In genomic region chr2:112482533-112483333, GRCm38 (mm10) we compare ENCODE assay signal across 25 mouse cellular contexts. TPM values are rescaled to one million over a fixed set of nuclear protein-coding genes. Genes with fewer than 3 reads are reported as not detected.
DNase-seq lines count a peak whose midpoint lies in the region; ATAC-seq and TF ChIP-seq lines count a peak whose summit lies in the region.
"Had no signal": no experiment of that assay in that cellular context is flagged by ENCODE, and none has a peak within 500 bp of the region (broad histone marks: within the 10 kb centered on the region; RNA-seq: fewer than 3 reads in every experiment).

No protein-coding gene starts in this region.

- WGBS in intestine, embryonic 15.5 days, result 65% methylated on average over 5 of the region's 5 CpGs
- 74% methylated on average over 5 of the region's 5 CpGs for WGBS in intestine, postnatal 0 days

- no peak overlapping the region for H3K9ac ChIP-seq in intestine, embryonic 15.5 days
- no peak overlapping the region for H3K9ac ChIP-seq in intestine, postnatal 0 days (ENCODE audit: low read depth, low read length)
- H3K9ac ChIP-seq: forebrain, embryonic 13.5 days; liver, embryonic 15.5 days; midbrain, embryonic 12.5 days had no signal

- H3K36me3 ChIP-seq in intestine, embryonic 15.5 days, result no peaks in the 10 kb centered on the region
- H3K36me3 ChIP-seq in intestine, postnatal 0 days (ENCODE audit: control insufficient read depth, insufficient read depth), result no peaks in the 10 kb centered on the region
- H3K36me3 ChIP-seq: hindbrain, embryonic 10.5 days; liver, embryonic 15.5 days; midbrain, embryonic 12.5 days had no signal

- H3K27me3 ChIP-seq in intestine, embryonic 15.5 days (replicated peaks), result no peaks in the 10 kb centered on the region
- H3K27me3 ChIP-seq in intestine, postnatal 0 days (replicated peaks; ENCODE audit: control insufficient read depth, insufficient read depth, low read length), result no peaks in the 10 kb centered on the region
- H3K27me3 ChIP-seq: forebrain, embryonic 13.5 days had no signal

- H3K4me1 ChIP-seq in intestine, embryonic 15.5 days (replicated peaks), result 0 out of 2 replicates have a peak, but pooled peaks cover 2% of the 10 kb centered on the region
- H3K4me1 ChIP-seq in intestine, postnatal 0 days (replicated peaks; ENCODE audit: control insufficient read depth, insufficient read depth, low read length), result no peaks in the 10 kb centered on the region
- H3K4me1 ChIP-seq: forebrain, embryonic 13.5 days; hindbrain, embryonic 10.5 days; liver, embryonic 15.5 days; midbrain, embryonic 12.5 days had no signal

- TF ChIP-seq CTCF in intestine, postnatal 0 days (IDR thresholded peaks at IDR 0.05; ENCODE audit: low read depth), result no peak
- no peak for TF ChIP-seq CTCF in layer of hippocampus, adult 2 months (conservative IDR thresholded peaks at IDR 0.05)

- no peak for DNase-seq in layer of hippocampus, adult 2 months (ENCODE audit: low spot score in 2 of 2)
- no peak for DNase-seq in layer of hippocampus, postnatal 25 days (ENCODE audit: extremely low spot score in 1 of 2, low spot score in 1 of 2)
- DNase-seq in right cerebral cortex, postnatal 25 days, result peak; percentile 26
- DNase-seq in right cerebral cortex, postnatal 36 days (ENCODE audit: low spot score in 2 of 2), result no peak
- no peak for DNase-seq in ovary, postnatal 36 days (ENCODE audit: low spot score)
- DNase-seq: adrenal gland, postnatal 14 days; cerebellum, adult 8-10 months; cerebellum, postnatal 36 days; kidney, adult 11 months; liver; lung, postnatal 10 days; thymus, postnatal 14 days had no signal

- no peak overlapping the region for H3K27ac ChIP-seq in intestine, embryonic 15.5 days
- no peak overlapping the region for H3K27ac ChIP-seq in intestine, postnatal 0 days (ENCODE audit: low read depth, low read length)
- H3K27ac ChIP-seq in layer of hippocampus, adult 2 months, result peak overlapping the region; percentile 36; the same call in 1 of the 2 replicates
- H3K27ac ChIP-seq: forebrain, embryonic 13.5 days; hindbrain, embryonic 10.5 days; liver, embryonic 15.5 days; midbrain, embryonic 12.5 days had no signal

- H3K9me3 ChIP-seq in intestine, embryonic 15.5 days, result no peaks in the 10 kb centered on the region
- H3K9me3 ChIP-seq in intestine, postnatal 0 days (ENCODE audit: control insufficient read depth), result no peaks in the 10 kb centered on the region
- H3K9me3 ChIP-seq: forebrain, embryonic 13.5 days; hindbrain, embryonic 10.5 days; liver, embryonic 15.5 days; midbrain, embryonic 12.5 days had no signal

- no peak overlapping the region for H3K4me3 ChIP-seq in intestine, embryonic 15.5 days (replicated peaks)
- H3K4me3 ChIP-seq in intestine, postnatal 0 days (ENCODE audit: low read depth, low read length), result no peak overlapping the region
- no peak overlapping the region for H3K4me3 ChIP-seq in layer of hippocampus, adult 2 months
- H3K4me3 ChIP-seq: forebrain, embryonic 13.5 days; hindbrain, embryonic 10.5 days; liver, embryonic 15.5 days; midbrain, embryonic 12.5 days had no signal

- ATAC-seq in intestine, embryonic 15.5 days, result peak; percentile 43; the same call in 1 of the 2 replicates
- ATAC-seq in intestine, postnatal 0 days, result no peak
- ATAC-seq: CD4-positive, CD25-positive, alpha-beta regulatory T cell, adult 4 months had no signal

- H3K4me2 ChIP-seq in intestine, embryonic 15.5 days (replicated peaks), result no peak overlapping the region
- no peak overlapping the region for H3K4me2 ChIP-seq in intestine, postnatal 0 days (replicated peaks; ENCODE audit: low read depth)
- H3K4me2 ChIP-seq: forebrain, embryonic 13.5 days; heart, embryonic 11.5 days; liver, embryonic 15.5 days; midbrain, embryonic 12.5 days had no signal

RNA-seq across cellular contexts. Expression of gene Chrm5, which starts 2.2 kb away (rescaled TPM):
- 0.09 TPM in 1 of 2 replicates, not detected in the other for polyA plus RNA-seq in intestine, embryonic 15.5 days (2015; fragmentation: Nextera tagmentation; extraction: Ambion mirVana)
- not detected in 2 replicates for polyA plus RNA-seq in intestine, postnatal 0 days (2015; fragmentation: Nextera tagmentation; extraction: Ambion mirVana)
- total RNA-seq in layer of hippocampus, adult 2 months (2021), result 1 to 10 TPM; 5.7 to 7.7 TPM
- total RNA-seq in layer of hippocampus, postnatal 25 days (2021), result 10 to 100 TPM in 1 of 2 experiments, 1 to 10 TPM in 1; 4.2 to 10.5 TPM
- total RNA-seq: adrenal gland, postnatal 14 days; granulocyte monocyte progenitor cell, adult 5-6 weeks; megakaryocyte progenitor cell, adult 5-6 weeks; monocyte, adult 5-6 weeks had no signal
- polyA plus RNA-seq: CD4-positive, CD25-positive, alpha-beta regulatory T cell, adult 4 months; forebrain, embryonic 13.5 days; heart, embryonic 11.5 days; heart, postnatal 0 days; hindbrain, embryonic 10.5 days; liver, embryonic 15.5 days; neural tube, embryonic 11.5 days had no signal

RNA-seq across cellular contexts. Expression of gene Aven, which starts 10.0 kb away (rescaled TPM):
- polyA plus RNA-seq in intestine, embryonic 15.5 days (2015; fragmentation: Nextera tagmentation; extraction: Ambion mirVana), result 8.4 and 11.9 TPM in 2 replicates
- polyA plus RNA-seq in intestine, postnatal 0 days (2015; fragmentation: Nextera tagmentation; extraction: Ambion mirVana), result 5.0 and 5.9 TPM in 2 replicates
- total RNA-seq in layer of hippocampus, adult 2 months (2021), result 10 to 100 TPM in 1 of 2 experiments, 1 to 10 TPM in 1; 8.7 to 10.2 TPM
- total RNA-seq in layer of hippocampus, postnatal 25 days (2021), result 1 to 10 TPM; 8.1 to 9.5 TPM

RNA-seq across cellular contexts. Expression of gene Emc7, which starts 27.9 kb away (rescaled TPM):
- polyA plus RNA-seq in intestine, embryonic 15.5 days (2015; fragmentation: Nextera tagmentation; extraction: Ambion mirVana), result 19.6 and 20.6 TPM in 2 replicates
- 20.0 and 20.6 TPM in 2 replicates for polyA plus RNA-seq in intestine, postnatal 0 days (2015; fragmentation: Nextera tagmentation; extraction: Ambion mirVana)
- total RNA-seq in layer of hippocampus, adult 2 months (2021), result 10 to 100 TPM; 43.8 to 45.6 TPM
- total RNA-seq in layer of hippocampus, postnatal 25 days (2021), result 10 to 100 TPM; 44.4 to 46.2 TPM
